Mouse (Mus musculus): ENCODE data around the gene Smarce1.

Gene Smarce1

DNA sequence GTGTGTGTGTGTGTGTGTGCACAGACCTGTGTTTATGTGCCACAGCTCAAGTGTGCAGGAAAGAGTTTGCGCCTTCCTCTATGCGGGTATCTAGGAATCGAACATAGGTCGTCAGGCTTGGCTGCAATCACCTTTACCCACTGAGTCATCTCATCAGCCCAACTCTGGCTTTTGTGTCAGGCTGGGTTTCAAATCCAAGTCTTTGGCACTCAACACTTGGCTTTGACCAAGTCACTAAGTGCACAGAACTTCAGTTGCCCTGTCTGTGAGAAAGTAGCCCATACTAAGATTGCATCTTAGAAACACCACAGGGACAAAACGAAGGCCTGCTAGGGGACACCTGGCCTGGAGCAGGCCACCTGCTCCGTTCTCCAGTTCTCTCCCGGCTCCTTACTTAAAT lies 63.2 kb downstream of the Smarce1 start:
- DNase-seq: no peak

DNA sequence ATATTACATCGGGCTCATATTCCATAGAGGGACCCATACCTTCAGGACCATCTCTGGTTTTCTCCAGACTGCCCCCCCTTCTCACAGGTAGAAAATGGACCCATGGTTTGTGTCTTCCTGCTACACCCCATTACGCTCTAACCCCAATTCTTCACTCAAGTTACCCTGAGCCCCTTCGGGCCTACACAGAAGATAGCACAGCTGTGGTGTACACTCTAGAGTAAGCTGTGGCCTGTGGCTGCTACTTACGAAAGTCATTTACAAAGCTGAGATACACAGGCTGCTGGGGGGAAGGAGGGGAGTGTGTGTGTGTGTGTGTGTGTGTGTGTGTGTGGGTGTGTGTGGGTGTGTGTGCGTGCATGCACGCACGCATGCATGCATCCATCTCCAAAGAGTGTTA lies 64.6 kb downstream of the Smarce1 start:
- DNase-seq: no peak

GRCm38 (mm10) chr11:99165031-99165752 lies 65.6 kb downstream of the Smarce1 start:
- DNase-seq: no peak

DNA sequence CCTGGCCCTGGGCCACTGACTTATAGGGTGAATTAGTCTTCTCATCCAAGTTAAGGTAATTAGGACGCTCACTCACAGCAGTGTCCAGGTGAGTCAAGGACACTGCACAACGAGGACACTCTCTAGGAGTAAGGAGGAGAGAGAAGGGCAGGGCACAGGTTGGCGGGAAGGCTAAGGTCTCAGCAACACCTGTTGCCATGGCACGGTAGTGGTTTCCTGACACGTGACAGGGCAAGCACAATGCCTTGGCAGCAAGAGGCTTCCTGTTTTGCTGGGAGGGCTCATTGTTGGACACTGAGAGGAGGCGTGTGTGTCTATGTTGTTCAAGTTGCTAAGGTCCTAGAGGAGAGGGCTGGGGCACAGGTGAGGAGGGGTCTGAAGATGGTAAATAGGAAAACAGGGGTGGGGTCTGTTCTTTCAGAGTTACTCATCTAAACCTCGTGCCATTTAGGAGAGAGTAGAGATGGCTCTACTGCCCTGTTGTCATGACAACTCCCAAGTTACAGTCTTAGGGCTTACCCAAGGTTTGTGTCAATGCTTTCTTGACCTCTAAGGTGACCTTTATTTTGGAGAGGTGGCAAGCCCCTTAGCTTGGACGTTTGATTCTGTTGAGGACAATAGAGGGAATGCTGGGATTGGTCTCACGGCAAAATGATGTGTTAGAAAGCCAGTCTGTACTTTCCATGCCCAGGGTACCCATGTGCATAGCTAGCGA lies 67.7 kb downstream of the Smarce1 start:
- no peak for DNase-seq

DNA sequence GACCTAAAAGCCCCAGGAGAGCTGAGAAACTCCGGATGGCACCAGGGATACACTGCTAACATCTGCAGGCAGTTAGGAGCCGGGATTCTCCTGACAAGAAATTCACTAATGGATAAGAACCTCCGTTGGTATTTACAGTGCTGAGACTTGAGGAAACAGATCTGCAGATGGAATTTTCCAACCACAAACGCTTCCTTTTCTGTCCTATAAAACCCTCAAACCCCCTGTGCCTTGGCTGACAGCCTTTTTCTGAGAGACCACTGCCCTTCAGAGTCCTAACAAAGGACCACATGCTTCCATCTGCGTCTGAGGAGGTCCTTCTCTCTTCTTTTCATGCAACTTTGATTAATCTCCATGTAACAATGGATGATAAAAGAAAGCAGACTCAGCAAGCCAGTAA lies 69.2 kb downstream of the Smarce1 start:
- no peak for DNase-seq

DNA sequence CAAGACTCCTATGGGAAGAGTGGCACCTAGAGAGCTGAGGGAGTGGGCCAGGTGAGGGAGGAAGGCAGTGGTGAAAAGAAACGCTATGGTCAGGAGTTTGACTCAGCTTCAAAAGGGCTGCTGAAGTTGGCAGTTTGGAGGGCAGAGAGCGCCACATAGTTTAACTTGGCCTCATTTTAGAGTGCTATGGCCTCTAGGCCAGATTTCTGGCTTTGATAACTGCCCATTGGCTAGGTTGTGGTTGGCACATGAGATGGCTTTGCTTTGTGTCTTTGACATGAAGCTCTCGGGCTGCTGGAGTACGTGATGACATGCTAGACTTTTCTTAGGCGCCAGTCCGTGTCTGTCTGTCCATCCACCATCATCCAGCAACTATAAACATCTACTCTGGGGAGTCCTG lies 70.6 kb downstream of the Smarce1 start:
- DNase-seq: no peak
